Mouse (Mus musculus) stomach, postnatal 0 days (tissue): ENCODE data around the gene Nkx1-2. TPM values are rescaled to one million over a fixed set of nuclear protein-coding genes. Genes with fewer than 3 reads are reported as not detected.

Experiments used
- ATAC-seq: fragments of 200-750 bp; cut with Nextera tagmentation; 2 replicates; pipeline ENCODE4 v1.8.0; 2017; ENCODE audit not compliant: low FRiP score, low TSS enrichment
- DNase-seq: peaks from one replicate; pipeline ENCODE4 v3.0.0-alpha.2; 2016; ENCODE audit warnings: low spot score
- H3K27ac ChIP-seq: fragments of 300-500 bp; sonication (generic); replicated peaks from 2 replicates; pipeline ENCODE4 v1.5.1; 2014; ENCODE audit warnings: mild to moderate bottlenecking, control low read depth
- H3K27me3 ChIP-seq: fragments of 300-500 bp; sonication (generic); 2 replicates; pipeline ENCODE4 v1.6.1; 2014; ENCODE audit warnings: low read length; ENCODE audit not compliant: control insufficient read depth, insufficient read depth
- H3K36me3 ChIP-seq: fragments of 300-500 bp; sonication (generic); 2 replicates; pipeline ENCODE4 v1.6.1; 2014; ENCODE audit warnings: low read length, mixed read lengths; ENCODE audit not compliant: control insufficient read depth, insufficient read depth
- H3K4me1 ChIP-seq: fragments of 300-500 bp; sonication (generic); replicated peaks from 2 replicates; pipeline ENCODE4 v1.6.1; 2014; ENCODE audit warnings: antibody characterized with exemption; ENCODE audit not compliant: control insufficient read depth, insufficient read depth
- H3K4me2 ChIP-seq: fragments of 300-500 bp; sonication (generic); replicated peaks from 2 replicates; pipeline ENCODE4 v1.6.1; 2014; ENCODE audit warnings: low read depth, mild to moderate bottlenecking, control low read depth, moderate library complexity
- H3K4me3 ChIP-seq: fragments of 300-500 bp; sonication (generic); 2 replicates; pipeline ENCODE4 v1.5.1; 2014; ENCODE audit warnings: low read depth, low read length, control low read depth
- H3K9ac ChIP-seq: fragments of 300-500 bp; sonication (generic); 2 replicates; pipeline ENCODE4 v1.6.1; 2014; ENCODE audit warnings: mild to moderate bottlenecking, low read length, control low read depth, mixed read lengths
- H3K9me3 ChIP-seq: fragments of 300-500 bp; sonication (generic); 2 replicates; pipeline ENCODE4 v1.6.1; 2016; ENCODE audit warnings: low read length; ENCODE audit not compliant: control insufficient read depth
- CTCF ChIP-seq: IDR thresholded peaks from 2 replicates; pipeline ENCODE4 v1.5.1; 2016; ENCODE audit warnings: antibody characterized with exemption, low read depth, mild to moderate bottlenecking, moderate library complexity
- EP300 ChIP-seq: optimal IDR thresholded peaks from 2 replicates; pipeline ENCODE3; 2016; ENCODE audit warnings: antibody characterized with exemption
- WGBS: fragments of 180-500 bp; shearing (Covaris S2); extraction: QIAGEN DNeasy Blood & Tissue Kit; methylation state at CpG from one replicate; pipeline ENCODE4 v1.1.7; 2014; 5-methylcytosine and 5-hydroxymethylcytosine counted together
- polyA plus RNA-seq: library from polyadenylated mRNA; unstranded; fragments of >200 nt; fragmentation: Nextera tagmentation; extraction: Ambion mirVana; gene quantifications from 2 replicates; pipeline ENCODE4 v1.2.1, GENCODE M21; 2015

Gene Nkx1-2
- polyA plus RNA-seq, 1 experiment from 2014 or later = not detected

GRCm38 (mm10) chr7:132619975-132620918 is 20.8 kb upstream of the Nkx1-2 start:
- ATAC-seq = peak; percentile 51; the same call in 1 of the 2 replicates
- no peak overlapping the region for H3K27ac ChIP-seq
- no peaks in the 10 kb centered on the region for H3K9me3 ChIP-seq
- no peak overlapping the region for H3K4me2 ChIP-seq
- no peaks in the 10 kb centered on the region for H3K27me3 ChIP-seq
- H3K4me3 ChIP-seq = no peak overlapping the region
- no peak for TF ChIP-seq CTCF
- no peak for TF ChIP-seq EP300
- no peak for DNase-seq
- H3K9ac ChIP-seq = no peak overlapping the region
- no peaks in the 10 kb centered on the region for H3K4me1 ChIP-seq
- no peaks in the 10 kb centered on the region for H3K36me3 ChIP-seq
- 86% methylated on average over 15 of the region's 15 CpGs for WGBS

GRCm38 (mm10) chr7:132619549-132619948 is 20.1 kb upstream of the Nkx1-2 start:
- H3K4me2 ChIP-seq = no peak overlapping the region
- H3K4me3 ChIP-seq = no peak overlapping the region
- no peak for TF ChIP-seq EP300
- TF ChIP-seq CTCF = no peak
- H3K9ac ChIP-seq = no peak overlapping the region
- no peaks in the 10 kb centered on the region for H3K4me1 ChIP-seq
- 90% methylated on average over 8 of the region's 8 CpGs for WGBS
- H3K27me3 ChIP-seq = no peaks in the 10 kb centered on the region
- DNase-seq = no peak
- no peak overlapping the region for H3K27ac ChIP-seq
- no peaks in the 10 kb centered on the region for H3K36me3 ChIP-seq
- H3K9me3 ChIP-seq = no peaks in the 10 kb centered on the region
- no peak for ATAC-seq

- no peak overlapping the region for H3K27ac ChIP-seq
- no peaks in the 10 kb centered on the region for H3K4me1 ChIP-seq
- no peak overlapping the region for H3K9ac ChIP-seq
- TF ChIP-seq CTCF = no peak
- TF ChIP-seq EP300 = no peak
- H3K4me2 ChIP-seq = no peak overlapping the region
- DNase-seq (no peak), ATAC-seq (no peak)
- WGBS = 81% methylated on average over 5 of the region's 5 CpGs
- no peak overlapping the region for H3K4me3 ChIP-seq
- no peaks in the 10 kb centered on the region for H3K9me3 ChIP-seq
- H3K27me3 ChIP-seq = no peaks in the 10 kb centered on the region
- H3K36me3 ChIP-seq = no peaks in the 10 kb centered on the region
Observed at GRCm38 (mm10) chr7:132617021-132617564, 17.7 kb upstream of the Nkx1-2 start.

GRCm38 (mm10) chr7:132616391-132616790 is 17.0 kb upstream of the Nkx1-2 start:
- ATAC-seq = no peak
- Histone ChIP-seq H3K4me1 (no peaks in the 10 kb centered on the region), H3K36me3 (no peaks in the 10 kb centered on the region), H3K27me3 (no peaks in the 10 kb centered on the region), H3K9ac (no peak overlapping the region), H3K9me3 (no peaks in the 10 kb centered on the region), H3K4me2 (no peak overlapping the region), H3K4me3 (no peak overlapping the region), H3K27ac (no peak overlapping the region)
- no peak for DNase-seq
- no peak for TF ChIP-seq EP300
- TF ChIP-seq CTCF = no peak
- 68% methylated on average over 6 of the region's 6 CpGs for WGBS

- ATAC-seq = no peak
- no peak for TF ChIP-seq EP300
- TF ChIP-seq CTCF = no peak
- no peaks in the 10 kb centered on the region for H3K9me3 ChIP-seq
- no peaks in the 10 kb centered on the region for H3K4me1 ChIP-seq
- no peak overlapping the region for H3K4me2 ChIP-seq
- no peak overlapping the region for H3K27ac ChIP-seq
- H3K36me3 ChIP-seq = no peaks in the 10 kb centered on the region
- no peaks in the 10 kb centered on the region for H3K27me3 ChIP-seq
- no peak for DNase-seq
- no peak overlapping the region for H3K4me3 ChIP-seq
- H3K9ac ChIP-seq = no peak overlapping the region
- 47% methylated on average over 3 of the region's 3 CpGs for WGBS
Observed at GRCm38 (mm10) chr7:132615346-132615745, 15.9 kb upstream of the Nkx1-2 start.

GRCm38 (mm10) chr7:132611530-132611929 is 12.1 kb upstream of the Nkx1-2 start:
- H3K4me3 ChIP-seq = no peak overlapping the region
- ATAC-seq (no peak), DNase-seq (no peak)
- H3K9me3 ChIP-seq = no peaks in the 10 kb centered on the region
- 88% methylated on average over 8 of the region's 8 CpGs for WGBS
- no peaks in the 10 kb centered on the region for H3K4me1 ChIP-seq
- no peak overlapping the region for H3K27ac ChIP-seq
- TF ChIP-seq EP300 = no peak
- no peak for TF ChIP-seq CTCF
- H3K36me3 ChIP-seq = no peaks in the 10 kb centered on the region
- no peaks in the 10 kb centered on the region for H3K27me3 ChIP-seq
- no peak overlapping the region for H3K9ac ChIP-seq
- no peak overlapping the region for H3K4me2 ChIP-seq
